Mouse (Mus musculus) thymus, postnatal 10 days (tissue): Measurements from ENCODE around the gene Tmem167.
"Not testable (repeated sequence)": the region's sequence is repeated elsewhere in the genome, so short reads cannot be mapped to it uniquely, and the experiment has no call there.

Experiments
- DNase-seq, 2 experiments: peaks; one replicate each; pipeline ENCODE4 v3.0.0; 2021; ENCODE audit warnings: low spot score in 2 of 2

Gene Tmem167

GRCm38 (mm10) chr13:90088962-90089824 lies at the start of gene Tmem167, which contains the start of gene Xrcc4:
Gene Tmem167 (plus strand): TSS chr13:90089123.
Gene Xrcc4 (minus strand): TSS chr13:90089608.
- peak; percentile 81 to 82 for DNase-seq

- DNase-seq = no peak
These were observed 49.3 kb upstream of the Tmem167 start for GRCm38 (mm10) chr13:90039613-90040012.

DNA sequence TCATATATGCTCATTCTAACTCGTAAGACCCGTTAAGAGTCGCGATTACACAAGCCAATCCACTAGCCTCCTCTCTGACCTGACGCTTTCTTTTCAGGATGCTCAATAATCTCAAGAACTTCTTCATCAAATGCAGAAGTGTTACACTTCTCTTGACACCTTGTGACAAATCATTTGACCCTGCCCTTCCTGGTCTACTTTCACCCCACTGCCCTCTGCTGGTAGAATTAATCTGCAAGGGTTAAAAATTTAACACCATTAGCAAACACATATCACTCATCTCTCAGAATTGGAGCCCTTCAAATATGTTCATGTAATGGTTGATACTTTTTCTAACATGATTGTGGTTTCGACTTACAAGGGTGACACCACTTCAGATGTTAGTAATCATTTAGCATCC lies 37.2 kb upstream of the Tmem167 start:
- peak in 1 of 2 experiments; percentile 16 for DNase-seq

DNA sequence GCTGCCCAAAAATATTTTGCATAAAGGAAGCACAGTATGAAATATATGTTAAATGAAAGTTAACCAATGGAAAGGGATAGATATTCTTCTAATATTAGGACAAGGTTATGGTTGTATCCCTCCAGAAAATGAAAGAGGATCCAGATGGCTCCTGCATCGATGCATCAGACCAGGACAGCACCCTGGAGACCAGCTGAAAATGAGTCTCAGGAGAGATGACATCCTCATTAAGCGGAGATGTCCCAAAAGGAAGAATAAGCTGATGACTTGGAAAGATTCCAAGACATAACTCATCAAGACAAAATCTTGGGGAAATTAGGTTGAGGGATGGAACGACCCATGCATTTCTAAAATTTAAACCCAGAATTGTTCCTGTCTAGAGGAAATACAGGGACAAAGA lies 36.5 kb upstream of the Tmem167 start:
- DNase-seq = no peak

DNA sequence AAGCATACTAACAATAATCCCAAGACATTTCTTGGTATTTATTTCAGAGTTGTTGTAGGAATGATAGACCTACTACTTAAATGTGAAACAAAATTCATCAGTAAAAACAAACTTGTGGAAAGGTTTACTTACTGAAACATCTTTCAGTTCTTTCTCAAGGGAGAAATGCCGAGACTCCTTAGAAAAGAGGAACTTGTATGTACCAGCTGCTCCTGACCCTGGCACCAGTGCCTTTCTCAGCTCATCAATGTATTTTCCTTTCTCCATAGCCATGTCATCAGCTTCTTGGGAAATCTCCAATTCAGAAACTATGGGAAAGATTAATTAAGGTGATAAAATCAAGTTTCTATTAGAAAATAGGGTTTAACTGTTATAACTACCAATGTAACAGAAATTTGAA lies 27.0 kb upstream of the Tmem167 start:
- DNase-seq = no peak

DNA sequence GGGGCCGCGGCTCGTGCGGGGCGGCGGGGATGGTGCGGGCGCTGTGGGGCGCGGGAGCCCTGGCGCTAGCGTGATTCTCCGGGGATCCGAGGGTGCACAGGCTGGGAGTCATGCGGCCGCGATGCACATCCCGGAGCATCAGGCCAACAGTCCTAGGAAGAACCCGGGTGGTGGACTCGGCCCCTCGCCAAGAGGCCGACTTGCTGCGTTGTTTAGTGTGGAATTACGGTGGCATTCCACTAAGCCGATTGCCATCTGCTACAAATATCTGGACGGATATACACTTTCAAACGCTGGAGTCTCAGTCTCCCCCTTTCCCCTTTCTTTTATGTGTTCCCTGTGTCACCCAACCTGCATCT lies 881 bp downstream of the Tmem167 start:
- DNase-seq = no peak

DNA sequence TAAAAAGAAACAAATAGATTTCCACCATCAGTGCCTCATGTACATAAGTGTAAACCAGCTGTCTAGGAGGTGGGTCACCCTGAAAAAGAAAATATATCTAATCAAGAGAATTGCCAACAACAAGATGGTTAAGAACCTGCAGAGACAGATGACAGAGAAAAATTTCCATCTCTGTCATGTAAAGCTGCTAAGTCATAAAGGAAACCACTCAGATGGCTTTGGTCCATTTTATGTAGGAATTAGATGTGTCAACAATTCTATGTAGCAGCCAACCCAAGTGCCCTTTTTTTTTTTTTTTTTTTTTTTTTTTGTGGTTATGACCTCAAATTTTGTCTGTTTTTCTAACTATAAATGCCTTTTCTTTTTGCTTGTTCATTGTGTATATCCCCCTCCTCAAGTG lies 12.6 kb downstream of the Tmem167 start:
- no peak for DNase-seq

DNA sequence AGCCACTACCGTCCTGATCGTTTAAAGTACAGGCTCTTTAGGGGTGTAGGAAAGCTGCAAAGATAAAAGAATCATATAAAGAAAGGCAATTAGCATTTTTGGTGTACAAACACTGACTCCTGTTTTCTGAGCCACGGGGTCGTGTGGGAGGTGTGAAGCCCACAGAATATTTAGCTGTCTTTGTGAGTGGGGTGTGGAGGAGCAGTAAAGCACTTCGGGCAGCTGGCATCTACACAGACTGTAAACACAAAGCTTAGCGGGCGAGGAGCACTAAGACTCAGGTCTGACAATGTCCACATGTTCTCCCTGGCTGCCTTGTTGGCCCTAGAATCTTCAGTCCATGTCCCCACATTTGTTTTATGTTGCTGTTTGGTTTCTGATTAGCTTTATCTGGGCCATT lies 17.2 kb downstream of the Tmem167 start:
- no peak for DNase-seq

DNA sequence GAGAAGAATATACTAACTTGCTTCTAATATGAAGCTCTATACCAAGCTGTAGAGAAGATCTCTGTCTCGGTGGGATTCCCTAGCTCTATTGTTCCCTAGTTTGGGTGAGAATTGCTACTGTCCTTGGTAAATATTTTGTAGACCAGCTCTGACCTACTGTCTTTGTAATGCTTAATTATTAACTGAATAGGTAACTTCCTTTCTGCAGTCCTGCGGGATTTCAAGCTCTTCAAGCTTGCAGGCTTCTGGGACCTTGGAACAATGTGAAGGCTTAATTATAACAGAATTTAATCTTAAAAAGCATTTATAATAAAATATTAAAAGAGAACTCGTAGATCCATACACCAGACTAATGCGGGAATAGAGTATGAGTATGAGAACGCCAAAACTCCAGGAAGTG lies 19.8 kb downstream of the Tmem167 start:
- DNase-seq = not testable (repeated sequence)

- no peak for DNase-seq
These were observed 22.8 kb downstream of the Tmem167 start for GRCm38 (mm10) chr13:90111681-90112080.

GRCm38 (mm10) chr13:90136156-90136910 lies 47.4 kb downstream of the Tmem167 start:
- DNase-seq = no peak

- DNase-seq = no peak
These were observed 52.8 kb downstream of the Tmem167 start for GRCm38 (mm10) chr13:90141681-90142080.

GRCm38 (mm10) chr13:90143245-90143644 lies 54.3 kb downstream of the Tmem167 start:
- no peak for DNase-seq

DNA sequence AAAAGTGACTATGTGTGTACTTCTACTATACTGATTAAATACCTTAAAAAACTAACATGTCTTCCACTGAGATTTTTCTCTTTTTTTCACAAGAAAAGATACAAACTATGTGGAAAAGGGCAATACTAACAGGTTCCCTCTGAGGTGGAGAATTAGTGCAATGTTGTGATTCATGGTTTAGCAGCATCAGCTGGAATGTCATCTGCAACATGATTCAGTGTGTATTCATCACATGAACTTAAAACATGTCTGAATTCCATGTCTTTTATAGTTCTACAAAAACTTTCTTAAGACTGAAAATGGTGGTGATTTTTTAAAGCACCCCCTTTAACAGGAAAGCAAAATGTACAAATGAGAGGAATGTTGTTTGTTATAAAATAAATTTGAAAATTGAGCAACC lies 63.0 kb downstream of the Tmem167 start:
- DNase-seq = no peak

DNA sequence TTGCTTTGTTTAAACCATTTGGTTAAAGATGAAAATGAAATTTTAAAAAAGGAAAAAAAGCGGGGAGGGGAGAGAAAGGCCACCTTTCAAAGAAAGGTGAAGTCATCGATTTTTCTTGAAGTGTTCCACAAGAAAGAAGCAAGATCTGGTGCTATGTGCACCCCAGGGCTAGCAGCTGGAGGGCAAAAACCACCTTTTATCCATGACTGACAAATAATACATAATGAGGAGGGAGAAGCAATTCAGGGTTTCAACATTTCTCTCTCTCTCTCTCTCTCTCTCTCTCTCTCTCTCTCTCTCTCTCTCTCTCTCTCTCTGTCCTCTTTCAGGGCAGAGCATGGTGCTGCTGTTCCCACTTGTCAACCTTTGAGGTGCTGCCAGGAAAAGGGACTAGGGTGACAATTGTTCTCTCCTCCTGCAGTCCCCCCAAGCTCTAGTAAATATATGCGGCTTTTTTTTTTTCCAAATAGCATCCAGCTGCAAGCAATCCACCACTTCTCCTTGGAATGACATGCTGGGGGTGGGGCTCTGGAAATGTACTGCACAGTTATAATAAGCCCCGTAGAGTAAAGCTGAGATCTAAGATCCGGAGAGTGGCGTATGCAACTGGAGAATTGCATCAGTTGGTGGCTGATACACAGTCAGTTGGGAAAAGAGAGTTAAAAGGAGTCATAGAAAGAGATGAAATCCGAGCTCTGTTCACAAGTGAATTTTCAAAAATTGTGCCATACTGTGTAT lies 63.8 kb downstream of the Tmem167 start:
- DNase-seq = no peak

- no peak for DNase-seq
These were observed 75.2 kb downstream of the Tmem167 start for GRCm38 (mm10) chr13:90164147-90164546.

- no peak for DNase-seq
These were observed 78.1 kb downstream of the Tmem167 start for GRCm38 (mm10) chr13:90167044-90167443.

DNA sequence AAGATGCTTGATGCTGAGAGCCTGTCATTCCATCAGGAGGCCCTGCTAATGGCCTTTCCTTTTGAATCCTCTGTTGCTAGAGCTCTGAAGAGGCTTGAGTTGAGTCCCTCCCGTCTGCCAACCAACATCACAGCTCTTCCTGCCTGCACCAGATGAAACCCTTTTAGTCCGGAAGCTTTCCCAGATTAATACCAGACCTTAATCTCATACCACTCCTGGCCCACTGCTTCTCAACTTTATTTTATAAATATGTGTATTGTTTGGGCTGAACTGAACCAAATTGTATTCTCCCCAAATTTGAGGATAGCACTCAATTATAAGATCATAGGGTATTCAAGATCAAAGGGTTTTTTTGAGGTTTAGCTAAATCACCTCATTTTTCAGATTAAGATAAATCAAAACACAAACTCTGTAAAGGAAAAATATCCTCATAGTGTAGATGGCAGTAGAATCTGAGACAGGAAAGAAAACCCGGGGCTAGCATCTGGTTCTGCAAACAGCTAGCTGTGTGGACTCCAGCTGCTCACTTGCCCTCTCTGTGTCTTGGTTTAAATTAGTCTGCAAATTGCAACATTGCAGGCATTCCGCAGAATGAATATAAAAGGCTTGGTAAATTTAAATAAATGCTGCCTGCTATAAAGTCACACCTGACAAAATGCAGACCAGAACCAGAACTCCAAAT lies 81.3 kb downstream of the Tmem167 start:
- no peak for DNase-seq

GRCm38 (mm10) chr13:90170782-90171179 lies 81.9 kb downstream of the Tmem167 start:
- no peak for DNase-seq

DNA sequence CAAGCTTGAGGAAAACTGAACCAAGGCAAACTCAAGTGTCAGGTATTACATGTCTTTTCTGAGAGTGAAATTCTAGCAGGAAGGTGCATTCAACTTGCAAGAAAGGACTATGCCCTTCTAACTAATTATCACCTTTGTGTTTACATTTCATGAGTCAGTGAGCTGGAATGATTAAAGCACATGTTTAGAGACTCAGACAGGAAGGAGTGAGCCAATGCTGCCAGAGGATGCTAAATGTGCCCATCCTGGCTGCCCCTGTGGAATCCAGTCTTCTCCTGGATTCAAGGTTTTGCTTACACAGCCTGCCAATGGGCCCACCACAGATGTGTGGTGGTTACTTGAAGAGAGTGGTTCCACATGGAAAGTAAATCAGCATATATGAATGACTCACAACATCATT lies 82.5 kb downstream of the Tmem167 start:
- no peak for DNase-seq

GRCm38 (mm10) chr13:90175662-90176061 lies 86.7 kb downstream of the Tmem167 start:
- DNase-seq = no peak

DNA sequence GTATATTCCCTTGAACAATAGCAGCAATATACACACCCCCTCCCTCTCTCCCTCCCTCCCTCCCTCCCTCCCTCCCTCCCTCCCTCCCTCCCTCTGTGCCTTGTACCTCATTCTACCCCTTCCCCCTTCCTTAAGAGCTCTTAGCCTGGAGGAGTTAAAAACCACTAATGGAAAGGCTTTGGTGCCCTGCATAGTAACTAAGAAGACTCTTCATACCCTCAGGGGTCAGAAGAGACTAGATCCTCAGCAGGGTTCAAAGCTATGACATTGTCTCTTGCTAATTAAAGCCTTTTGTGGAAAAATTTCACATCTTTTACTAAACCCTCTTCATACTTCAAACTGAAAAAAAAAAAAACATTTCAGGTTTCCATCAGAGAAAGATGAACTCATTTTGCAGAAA lies 93.3 kb downstream of the Tmem167 start:
- DNase-seq = no peak
